Mouse (Mus musculus): ENCODE results near the gene Gja1.
"Not testable (repeated sequence)": the region's sequence is repeated elsewhere in the genome, so short reads cannot be mapped to it uniquely, and the experiment has no call there.

The Gja1 gene

DNA sequence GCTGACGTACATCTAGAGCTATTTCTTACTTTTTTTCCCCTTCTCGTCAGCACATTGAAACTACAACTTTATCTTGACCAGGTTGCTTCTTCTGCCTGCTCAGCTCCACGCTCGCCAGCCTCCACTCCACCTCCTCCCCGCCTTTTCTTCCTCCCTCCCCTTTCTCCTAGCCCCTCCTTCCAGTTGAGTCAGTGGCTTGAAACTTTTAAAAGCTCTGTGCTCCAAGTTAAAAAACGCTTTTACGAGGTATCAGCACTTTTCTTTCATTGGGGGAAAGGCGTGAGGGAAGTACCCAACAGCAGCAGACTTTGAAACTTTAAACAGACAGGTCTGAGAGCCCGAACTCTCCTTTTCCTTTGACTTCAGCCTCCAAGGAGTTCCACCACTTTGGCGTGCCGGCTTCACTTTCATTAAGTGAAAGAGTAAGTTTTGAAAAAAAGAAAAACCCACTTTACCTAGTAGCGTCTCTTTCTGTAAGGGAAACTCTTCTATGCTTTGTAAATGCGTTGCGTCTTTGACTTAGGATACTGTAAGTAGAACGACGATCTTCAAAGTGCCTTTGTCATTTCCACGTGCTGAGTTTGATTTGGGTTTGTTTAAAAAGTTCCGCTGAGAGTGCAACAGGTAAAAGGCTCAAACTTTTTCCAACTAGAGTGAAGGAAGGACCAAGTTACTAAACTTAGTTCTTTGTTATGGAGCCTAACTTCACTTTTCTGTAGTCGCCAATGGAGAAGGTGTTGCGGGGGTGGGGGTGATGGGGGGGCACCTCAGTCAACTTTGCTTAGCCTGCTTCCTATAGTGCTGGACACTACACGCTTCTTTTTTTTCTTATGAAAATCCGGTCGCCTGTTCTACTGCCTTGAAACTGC is at the start of gene Gja1:
Gene Gja1 (plus strand): TSS at position 234 of the 869 bp plus-strand sequence.
- peak; percentile 81 for DNase-seq (ENCODE audit: low read depth, low spot score)

DNA sequence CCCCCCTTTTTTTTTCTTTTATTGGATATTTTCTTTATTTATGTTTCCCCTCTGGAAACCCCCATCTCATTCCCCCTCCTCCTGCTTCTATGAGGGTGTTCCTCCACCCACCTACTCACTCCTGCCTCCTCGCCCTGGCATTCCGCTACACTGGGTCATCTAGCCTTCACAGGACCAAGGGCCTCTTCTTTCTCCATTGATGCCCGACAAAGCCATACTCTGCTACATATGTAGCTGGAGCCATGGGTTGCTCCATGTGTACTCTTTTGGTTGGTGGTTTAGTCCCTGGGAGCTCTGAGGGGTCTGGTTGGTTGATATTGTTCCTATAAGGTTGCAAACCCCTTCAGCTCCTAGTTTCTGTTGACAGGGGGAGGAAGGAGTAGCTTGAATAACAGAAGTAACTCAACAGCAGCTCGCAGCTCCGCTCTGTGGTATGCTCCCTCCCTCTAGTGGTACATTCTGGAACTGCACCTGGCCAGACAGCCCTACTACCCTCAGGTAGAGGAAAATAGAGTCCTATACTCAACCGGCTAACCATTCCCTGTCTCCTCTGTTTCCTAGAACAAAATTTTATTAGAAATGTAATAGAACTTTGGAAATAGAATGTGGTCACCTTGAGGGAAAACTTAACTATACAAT is 38.2 kb upstream of the Gja1 start:
- DNase-seq (ENCODE audit: low read depth, low spot score), result peak; percentile 82

DNA sequence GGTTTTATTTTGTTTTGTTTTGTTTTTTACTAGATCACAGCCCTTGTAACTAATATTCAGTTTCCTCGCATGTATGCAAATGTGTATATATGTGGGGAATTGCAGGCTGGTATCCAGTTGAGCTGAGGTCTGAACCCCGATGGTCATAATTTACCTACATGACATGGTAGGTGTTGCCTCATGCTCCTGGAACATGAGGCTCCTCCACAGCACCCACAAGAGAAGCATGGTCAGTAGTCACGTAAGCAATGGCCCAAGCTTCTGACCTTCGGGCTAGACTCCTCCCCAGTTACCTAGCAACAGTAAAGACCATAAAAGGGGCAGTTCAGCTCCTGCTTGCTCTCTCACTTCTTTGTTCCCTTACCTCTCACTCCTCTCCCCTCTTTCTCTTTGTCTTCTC is 16.7 kb upstream of the Gja1 start:
- no peak for DNase-seq (ENCODE audit: low read depth, low spot score)

DNA sequence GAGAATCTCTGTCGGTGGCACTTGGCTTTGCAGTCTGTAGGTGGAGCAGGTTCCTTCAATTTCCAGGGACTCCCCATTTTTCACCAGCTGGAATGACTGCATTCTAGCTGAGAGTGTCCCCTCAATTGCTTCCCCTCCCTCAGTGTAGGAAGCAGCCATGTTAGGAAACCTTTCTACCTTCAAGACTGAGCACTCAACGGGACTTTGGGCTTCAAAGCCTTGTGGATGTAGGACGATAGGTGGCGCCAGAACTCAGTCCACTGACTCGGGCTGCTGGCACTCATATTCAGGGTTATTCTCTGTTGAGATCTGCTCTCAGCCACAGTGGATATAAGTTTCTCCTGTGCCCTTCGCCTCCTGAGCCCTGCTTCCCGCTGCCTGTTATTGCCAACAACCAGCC is 8.1 kb upstream of the Gja1 start:
- DNase-seq (ENCODE audit: low read depth, low spot score), result peak; percentile 78

DNA sequence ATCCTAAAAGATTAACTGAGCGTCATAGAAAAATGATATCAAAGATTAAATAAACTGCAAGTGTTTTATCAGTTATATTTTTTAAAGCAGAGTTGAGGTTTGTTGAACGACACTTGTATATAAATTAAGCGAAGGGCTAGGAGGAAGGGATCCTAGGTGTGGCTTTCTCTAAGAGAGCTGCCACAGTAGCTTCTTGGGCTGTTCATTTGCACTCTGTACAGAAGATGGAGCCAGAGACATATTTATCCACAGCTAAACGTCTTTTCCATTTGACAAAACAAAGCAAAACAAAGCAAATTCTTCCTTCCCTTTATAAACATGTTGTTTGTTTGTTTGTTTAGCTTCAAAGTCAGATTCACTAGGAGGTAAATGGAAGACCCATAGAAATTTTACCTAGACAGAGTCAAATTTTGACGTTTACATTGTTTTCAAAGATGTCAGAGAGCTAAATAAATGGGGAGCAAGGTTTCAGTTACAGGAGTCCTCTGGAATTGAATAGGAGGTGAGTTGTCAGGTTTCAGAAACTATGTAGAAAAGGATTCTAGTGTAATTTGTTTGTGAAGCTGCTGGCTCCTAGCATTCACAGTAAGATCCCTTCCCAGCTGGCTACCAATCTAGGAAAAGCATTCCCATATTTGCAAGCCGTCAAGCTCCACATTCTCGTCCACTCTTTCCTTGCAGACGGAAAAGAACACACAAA is 4.0 kb upstream of the Gja1 start:
- no peak for DNase-seq (ENCODE audit: low read depth, low spot score)

DNA sequence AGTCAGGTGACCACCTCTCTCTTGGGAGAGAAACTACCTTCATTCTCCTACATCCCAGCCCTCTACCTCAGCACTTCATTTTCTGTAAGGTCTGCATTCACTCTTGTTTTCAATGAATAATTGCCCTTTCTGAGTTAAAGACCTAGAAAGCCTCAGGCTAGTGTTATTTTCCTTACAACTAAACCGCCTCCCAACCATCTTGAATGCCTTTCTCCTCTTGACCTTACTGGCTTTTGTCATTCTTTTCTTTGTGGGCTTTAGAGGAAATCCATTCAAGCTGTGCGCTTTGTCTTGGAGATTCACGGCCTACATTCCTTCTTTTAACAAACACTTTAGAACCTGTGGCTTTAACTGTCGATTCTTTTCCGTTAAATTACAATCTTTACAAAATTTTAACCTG is 3.0 kb upstream of the Gja1 start:
- DNase-seq (ENCODE audit: low read depth, low spot score), result peak; percentile 50

DNA sequence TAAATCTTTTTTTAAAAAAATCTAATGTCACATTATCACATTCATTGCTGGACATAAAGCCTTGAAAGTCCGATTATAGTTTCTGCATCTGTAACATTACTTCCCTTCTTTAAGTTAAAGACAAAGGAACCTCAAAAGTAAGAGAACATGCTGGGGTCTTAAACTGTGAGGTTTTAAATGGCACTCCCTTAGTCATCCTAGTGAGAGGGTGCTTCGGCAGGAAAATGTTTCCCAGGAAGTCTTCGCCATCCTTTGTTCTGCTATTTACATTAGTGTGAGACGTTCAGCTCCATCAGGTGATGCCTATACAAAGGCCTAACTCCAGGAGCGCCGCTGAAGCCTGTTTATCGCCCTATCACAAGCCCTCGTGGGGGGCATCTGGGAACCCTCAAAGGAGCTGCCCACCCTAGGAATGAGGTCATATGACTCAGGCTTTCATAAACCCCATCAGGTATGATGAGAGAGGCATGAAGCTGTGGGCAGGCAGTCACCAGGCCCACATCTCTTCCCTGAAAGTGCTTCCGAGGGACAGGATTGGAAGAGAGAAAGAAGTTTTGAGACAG is 1.1 kb upstream of the Gja1 start:
- no peak for DNase-seq (ENCODE audit: low read depth, low spot score)

DNA sequence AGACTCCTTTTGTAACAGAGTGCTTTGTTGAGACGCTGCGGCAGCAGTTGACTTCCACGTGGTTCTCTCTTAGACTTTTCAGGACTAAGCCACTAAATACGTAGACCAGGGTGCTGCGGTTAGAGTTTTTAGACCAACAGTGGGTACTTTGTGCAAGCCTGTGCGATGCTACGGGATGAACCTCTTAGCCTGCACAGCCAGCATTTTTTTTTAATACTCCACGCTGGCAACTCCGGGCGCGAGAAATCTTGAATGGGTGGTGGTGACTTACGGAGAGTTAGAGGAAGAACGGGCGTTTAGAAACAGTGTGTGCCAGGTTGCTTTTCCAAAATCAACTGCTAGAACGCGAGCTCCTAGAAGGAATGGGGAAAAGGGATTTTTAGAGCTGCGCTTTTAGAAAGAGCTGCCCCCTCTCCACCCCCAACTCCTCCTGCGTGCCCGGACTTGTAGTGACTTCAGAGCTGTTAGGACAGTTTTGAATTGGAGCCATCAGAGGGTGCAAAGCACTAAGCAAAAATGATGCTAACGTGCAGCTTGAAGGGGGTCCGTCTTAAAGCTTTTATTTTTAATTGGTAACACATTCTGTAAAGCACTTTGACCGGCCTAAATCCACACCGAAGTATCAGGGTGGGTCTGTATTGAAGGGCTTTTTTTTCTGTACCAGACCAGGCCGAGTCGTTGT is 977 bp downstream of the Gja1 start:
- peak; percentile 54 for DNase-seq (ENCODE audit: low read depth, low spot score)

DNA sequence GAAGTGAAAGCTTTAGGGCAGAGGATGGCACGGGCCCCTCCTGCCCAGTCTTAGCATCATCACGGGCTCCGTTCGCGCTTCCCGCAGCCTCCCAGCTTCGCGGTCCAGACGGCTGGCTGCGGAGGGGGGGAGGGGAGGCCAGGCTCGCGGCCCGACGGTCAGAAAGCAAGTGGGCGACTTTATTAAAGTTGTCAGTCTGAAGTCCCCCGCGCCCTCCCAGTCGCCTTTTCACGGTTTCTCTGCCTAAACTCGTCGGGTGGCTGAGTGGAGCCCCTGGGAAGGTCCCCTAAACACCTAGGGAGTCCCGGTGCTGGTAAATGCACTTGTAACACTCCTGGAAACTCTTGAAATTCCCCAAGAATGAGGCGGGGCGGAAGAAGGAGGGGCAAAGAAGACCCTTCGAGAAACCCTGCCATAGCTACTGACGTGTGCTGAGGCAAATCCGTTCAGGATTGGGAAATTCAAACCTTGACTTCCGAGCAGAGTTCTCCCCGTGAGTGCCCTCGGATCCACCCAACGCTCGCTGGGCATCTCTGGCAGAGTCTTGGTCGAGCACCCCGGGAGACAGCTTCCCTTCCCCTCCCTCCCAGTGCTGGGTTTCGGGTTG is 1.6 kb downstream of the Gja1 start:
- DNase-seq (ENCODE audit: low read depth, low spot score), result peak; percentile 77

DNA sequence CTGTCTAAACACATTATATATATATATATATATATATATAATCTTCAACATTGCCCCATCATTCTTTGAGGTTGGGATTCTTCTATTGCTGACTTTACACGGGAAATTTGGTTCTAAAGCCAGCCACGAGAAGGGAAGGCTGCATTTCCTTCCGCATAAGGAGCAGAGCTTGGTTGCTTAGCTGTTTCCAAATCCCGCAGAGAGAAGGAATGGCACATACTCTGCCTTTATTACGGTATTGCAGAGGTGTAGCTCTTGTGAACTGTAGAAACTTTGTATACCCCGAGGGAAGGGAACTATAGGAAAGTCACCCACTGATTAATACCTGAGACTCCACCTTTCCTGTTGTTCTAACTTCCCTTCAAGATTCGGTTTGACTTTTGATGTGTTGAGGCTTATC is 2.6 kb downstream of the Gja1 start:
- DNase-seq (ENCODE audit: low read depth, low spot score), result no peak

DNA sequence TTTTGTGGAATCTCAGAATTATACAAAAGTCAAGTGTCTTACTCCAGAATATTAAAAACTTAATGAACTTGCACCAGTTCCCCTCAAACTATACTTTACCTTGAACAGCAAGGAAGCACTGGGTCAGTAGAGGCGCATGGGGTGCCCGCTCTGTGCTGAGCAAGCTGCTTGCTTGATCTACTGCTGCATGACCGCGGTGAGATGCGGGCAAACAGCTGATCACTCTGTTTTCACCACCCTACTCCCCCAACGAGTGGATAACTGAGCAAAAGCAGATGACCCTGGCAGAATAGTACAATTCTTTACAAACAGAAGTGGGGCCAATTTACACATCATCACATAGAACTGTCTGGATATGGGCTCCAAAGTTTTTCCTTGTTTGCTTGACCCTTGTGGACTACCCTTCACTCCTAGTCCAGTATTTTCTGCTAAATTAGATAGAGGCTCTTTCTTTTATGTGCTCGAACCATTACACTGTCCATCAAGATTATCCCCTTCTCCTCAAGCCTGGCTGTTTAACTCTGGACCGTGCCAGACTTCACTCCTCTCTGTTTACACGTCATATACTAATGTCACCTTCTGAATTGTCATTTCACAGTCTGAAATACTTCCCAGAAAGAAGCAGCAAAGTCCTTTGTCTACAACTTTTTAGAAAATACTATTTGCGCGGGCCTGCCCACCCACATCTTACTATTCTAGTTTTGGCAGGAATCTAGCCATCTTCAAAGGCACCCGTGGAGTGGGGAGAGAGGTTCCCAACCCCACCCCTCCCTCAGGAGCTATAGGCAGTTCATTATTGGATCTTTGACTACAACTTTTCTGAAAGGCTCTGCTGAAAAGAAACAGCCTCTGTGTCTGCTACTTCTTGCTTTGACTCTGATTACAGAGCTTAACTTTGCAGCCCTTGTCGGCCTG is 8.3 kb downstream of the Gja1 start:
- no peak for DNase-seq (ENCODE audit: low read depth, low spot score)

DNA sequence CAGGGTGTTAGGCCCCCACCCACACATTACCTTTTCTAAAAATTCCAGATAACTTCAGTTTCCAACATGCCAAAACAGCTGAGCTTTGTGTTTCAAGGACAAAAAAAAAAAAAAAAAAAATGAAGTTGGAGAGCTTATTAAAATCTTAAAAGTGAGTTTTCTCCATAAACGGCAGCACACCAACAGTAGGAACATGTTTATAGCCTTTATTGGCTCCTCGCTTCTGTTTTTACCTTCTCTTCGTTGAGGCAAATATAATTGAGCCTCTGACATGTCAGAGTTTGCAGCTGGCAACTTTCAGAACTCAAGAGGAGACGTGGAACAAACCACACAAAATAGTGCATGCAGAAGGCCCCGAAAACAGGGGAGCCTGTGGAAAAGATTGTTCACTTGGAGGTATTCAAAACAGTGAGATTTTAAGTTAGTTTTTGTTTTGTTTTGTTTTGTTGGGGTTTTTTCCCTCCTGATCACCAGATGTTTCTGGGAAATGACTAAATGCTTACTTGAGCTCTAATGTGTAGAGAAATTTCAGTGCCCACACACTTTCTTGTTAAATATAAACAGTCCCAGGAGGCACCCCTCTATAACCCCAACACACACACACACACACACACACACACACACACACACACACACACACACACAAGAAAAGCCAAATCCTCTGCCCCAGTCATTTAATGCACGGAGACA is 16.1 kb downstream of the Gja1 start:
- no peak for DNase-seq (ENCODE audit: low read depth, low spot score)

DNA sequence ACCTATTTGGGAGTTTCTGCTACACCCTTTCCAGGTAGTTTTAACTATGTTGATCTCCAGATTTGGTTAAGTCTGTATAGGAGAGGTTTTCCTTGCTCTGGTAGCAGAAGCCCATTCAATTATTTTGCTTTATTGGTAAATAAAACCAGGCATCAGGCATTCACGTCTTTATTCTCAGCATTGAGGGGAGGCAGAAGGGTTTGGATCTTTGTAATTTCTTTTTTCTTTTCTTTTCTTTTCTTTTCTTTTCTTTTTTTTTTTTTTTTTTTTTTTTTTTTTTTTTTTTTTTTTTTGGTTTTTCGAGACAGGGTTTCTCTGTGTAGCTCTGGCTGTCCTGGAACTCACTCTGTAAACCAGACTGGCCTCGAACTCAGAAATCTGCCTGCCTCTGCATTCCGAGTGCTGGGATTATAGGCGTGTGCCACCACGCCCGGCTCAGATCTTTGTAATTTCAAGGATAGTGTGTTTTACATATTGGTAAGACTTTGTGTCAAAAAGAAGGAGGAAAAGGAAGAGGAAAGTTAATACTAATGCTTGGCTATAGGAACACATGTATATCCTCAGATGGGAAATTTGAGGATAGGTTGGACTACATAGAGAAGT is 16.8 kb downstream of the Gja1 start:
- not testable (repeated sequence) for DNase-seq (ENCODE audit: low read depth, low spot score)

DNA sequence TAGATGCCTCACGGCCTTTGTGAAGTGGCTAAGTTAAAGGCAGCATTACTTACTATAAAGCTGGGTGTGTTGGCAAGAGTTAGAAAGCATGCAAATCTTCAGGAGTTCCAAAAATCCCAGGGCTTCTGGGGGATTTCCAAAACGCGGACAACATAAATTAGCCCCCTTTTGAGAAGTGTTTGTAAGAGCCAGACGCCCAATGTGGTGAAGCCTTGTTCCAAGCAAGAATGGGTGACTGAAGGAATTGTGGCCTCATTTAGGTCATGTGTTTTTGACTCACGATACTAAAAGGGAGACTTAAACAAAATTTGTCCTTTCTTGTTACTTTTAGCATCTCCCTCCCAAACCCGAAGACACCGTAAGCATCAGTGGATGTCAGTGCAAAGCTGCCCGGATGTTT is 20.7 kb downstream of the Gja1 start:
- no peak for DNase-seq (ENCODE audit: low read depth, low spot score)

DNA sequence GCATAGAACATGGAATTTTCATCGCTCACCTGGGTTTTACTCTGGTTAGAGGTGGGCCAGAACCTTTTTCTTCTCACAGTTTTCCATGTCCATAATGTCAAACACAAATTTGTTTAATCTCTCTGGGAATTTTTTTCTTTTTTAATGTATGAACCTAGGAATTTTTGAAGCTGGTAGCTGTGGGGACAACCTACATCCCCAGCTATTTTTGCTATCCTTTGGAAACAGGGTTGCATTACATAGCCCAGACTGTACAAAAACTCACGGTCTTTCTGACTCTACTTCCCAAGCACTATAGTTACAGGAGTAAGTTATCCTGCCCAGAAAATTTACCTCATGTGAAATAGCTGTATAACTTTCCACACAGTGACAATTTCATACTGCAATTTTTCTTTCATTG is 21.2 kb downstream of the Gja1 start:
- no peak for DNase-seq (ENCODE audit: low read depth, low spot score)

DNA sequence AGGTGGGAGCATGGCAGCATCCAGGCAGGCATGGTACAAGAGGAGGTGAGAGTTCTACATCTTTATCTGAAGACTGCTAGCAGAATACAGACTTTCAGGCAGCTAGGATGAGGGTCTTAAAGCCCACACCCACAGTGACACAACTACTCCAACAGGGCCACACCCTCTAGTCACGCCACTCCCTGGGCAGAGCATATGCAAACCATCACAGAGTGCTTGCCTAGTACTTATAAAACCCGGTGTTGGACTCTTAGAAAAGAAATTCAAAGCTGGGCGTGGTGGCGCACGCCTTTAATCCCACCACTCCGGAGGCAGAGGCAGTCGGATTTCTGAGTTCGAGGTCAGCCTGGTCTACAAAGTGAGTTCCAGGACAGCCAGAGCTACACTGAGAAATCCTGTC is 24.3 kb downstream of the Gja1 start:
- DNase-seq (ENCODE audit: low read depth, low spot score), result not testable (repeated sequence)

DNA sequence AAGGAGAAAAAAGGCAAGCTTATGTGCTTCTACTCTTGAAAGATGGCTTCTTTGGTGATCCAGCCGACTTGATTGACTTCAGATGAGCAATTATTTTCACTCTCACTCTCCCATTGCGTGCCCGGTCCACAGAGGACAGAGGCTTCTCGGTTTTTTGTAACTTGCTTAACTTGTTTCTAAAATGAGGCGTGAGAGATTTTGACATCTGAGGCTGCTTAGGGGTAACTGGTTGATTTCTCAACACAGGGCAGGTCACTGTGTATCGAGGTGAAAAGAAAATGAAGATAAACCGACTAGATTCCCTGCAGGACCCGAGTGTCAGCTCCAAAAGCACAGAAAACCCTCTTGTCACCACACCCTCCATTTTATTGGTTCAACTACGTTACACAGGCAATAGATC is 28.8 kb downstream of the Gja1 start:
- DNase-seq (ENCODE audit: low read depth, low spot score), result no peak

DNA sequence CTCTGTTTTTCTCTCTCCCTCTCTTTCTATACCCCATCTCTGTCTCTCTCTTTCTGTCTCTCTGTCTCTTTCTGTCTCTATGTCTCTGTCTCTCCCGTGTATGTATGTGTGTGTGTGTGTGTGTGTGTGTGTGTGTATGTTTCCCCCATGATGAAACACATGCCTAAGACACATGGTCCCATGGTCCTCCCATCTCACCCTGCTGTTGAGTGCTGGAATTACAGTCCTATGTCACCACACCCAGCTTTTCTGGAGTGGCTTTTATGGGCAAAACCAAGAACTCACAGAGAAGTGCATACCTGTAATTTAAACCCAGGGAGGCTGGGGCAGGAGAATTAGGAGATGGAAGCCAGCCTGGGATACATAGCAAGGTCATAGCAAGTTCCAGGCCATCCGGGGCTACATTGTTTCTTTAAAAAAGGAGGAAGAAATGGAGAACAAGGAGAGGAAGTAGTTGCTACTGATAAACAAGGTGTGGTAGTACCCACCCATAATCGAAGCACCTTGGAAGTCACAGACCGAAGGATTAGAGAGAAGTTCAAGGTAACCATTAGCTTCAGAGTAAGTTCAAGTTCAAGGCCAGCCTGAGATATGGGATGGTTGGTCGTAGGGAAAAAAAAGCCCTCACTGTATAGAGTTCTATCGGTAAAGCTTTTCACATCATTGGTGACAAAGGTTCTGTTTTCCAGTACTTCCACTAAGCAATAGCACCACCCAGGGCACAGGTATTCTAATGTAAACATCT is 29.4 kb downstream of the Gja1 start:
- no peak for DNase-seq (ENCODE audit: low read depth, low spot score)

Measured in mesoderm, embryonic 11.5 days (tissue).